Mouse (Mus musculus) naive thymus-derived CD4-positive, alpha-beta T cell, adult 5 months (primary cell): ENCODE measurements around the gene 4921509C19Rik. TPM values are rescaled to one million over a fixed set of nuclear protein-coding genes. Genes with fewer than 3 reads are reported as not detected.

Experiments used
- polyA plus RNA-seq: library from polyadenylated mRNA; unstranded; fragments of 100-300 nt; shearing (Covaris generic); gene quantifications from one replicate; pipeline ENCODE4 v1.2.1, GENCODE M21; 2017

Gene 4921509C19Rik
- not detected for polyA plus RNA-seq

GRCm38 (mm10) chr2:151476053-151476452 is at the start of gene 4921509C19Rik:
TSS of gene 4921509C19Rik (minus strand) at chr2:151476153.

GRCm38 (mm10) chr2:151494035-151494803 is 18.3 kb upstream of the 4921509C19Rik start, which contains the start of gene Nsfl1c:
TSS of gene Nsfl1c (plus strand) at chr2:151494182.

Other genes with a start within 250 kb of the 4921509C19Rik start
- gene Nsfl1c, start 18.0 kb upstream of the 4921509C19Rik start, polyA plus RNA-seq, result 133 TPM
- 262 TPM for gene Fkbp1a, start 66.3 kb upstream of the 4921509C19Rik start, polyA plus RNA-seq
- gene Sdcbp2, start 96.5 kb upstream of the 4921509C19Rik start, polyA plus RNA-seq, result 23.1 TPM
- gene Snph, start 156.4 kb upstream of the 4921509C19Rik start, polyA plus RNA-seq, result not detected
- not detected for gene Rad21l, start 192.4 kb upstream of the 4921509C19Rik start, polyA plus RNA-seq
- not detected for gene Tmem74b, start 225.9 kb upstream of the 4921509C19Rik start, polyA plus RNA-seq